Mouse (Mus musculus) heart, adult 2 months (tissue): ENCODE data around the gene Pbld1. TPM values are rescaled to one million over a fixed set of nuclear protein-coding genes. Genes with fewer than 3 reads are reported as not detected.
"Not testable (repeated sequence)": the region's sequence is repeated elsewhere in the genome, so short reads cannot be mapped to it uniquely, and the experiment has no call there.

Experiments
- DNase-seq, 2 experiments: peaks; one replicate each; pipeline ENCODE4 v3.0.0; 2021
- H3K27ac ChIP-seq: fragments of 200-600 bp; 2 replicates; pipeline ENCODE4 v1.8.1; 2022
- H3K27me3 ChIP-seq: fragments of 200-500 bp; 2 replicates; pipeline ENCODE4 v1.6.1; 2012; ENCODE audit warnings: mild to moderate bottlenecking, low read length, inconsistent platforms, mixed read lengths; ENCODE audit not compliant: control insufficient read depth, insufficient read depth
- H3K36me3 ChIP-seq: fragments of 200-500 bp; 2 replicates; pipeline ENCODE4 v1.6.1; 2012; ENCODE audit warnings: low read length, inconsistent platforms; ENCODE audit not compliant: control insufficient read depth, insufficient read depth
- H3K4me1 ChIP-seq: fragments of 200-500 bp; 2 replicates; pipeline ENCODE4 v1.6.1; 2011; ENCODE audit warnings: low read length; ENCODE audit not compliant: control insufficient read depth, insufficient read depth
- H3K4me3 ChIP-seq: fragments of 200-600 bp; 2 replicates; pipeline ENCODE4 v1.8.1; 2022
- H3K79me2 ChIP-seq: fragments of 200-500 bp; replicated peaks from 2 replicates; pipeline ENCODE4 v1.6.1; 2012; ENCODE audit warnings: mild to moderate bottlenecking, inconsistent platforms, low read length, moderate library complexity, mixed read lengths; ENCODE audit not compliant: control insufficient read depth, insufficient read depth
- H3K9ac ChIP-seq: fragments of 200-500 bp; 2 replicates; pipeline ENCODE4 v1.6.1; 2012; ENCODE audit warnings: low read depth, mild to moderate bottlenecking, control low read depth, inconsistent platforms, low read length, mixed read lengths
- CTCF ChIP-seq: fragments of 200-600 bp; IDR thresholded peaks from 2 replicates; pipeline ENCODE4 v1.8.1; 2022; ENCODE audit warnings: antibody characterized with exemption, mild to moderate bottlenecking, moderate library complexity
- EP300 ChIP-seq: fragments of 200-500 bp; IDR thresholded peaks from 2 replicates; pipeline ENCODE4 v1.6.1; 2011; ENCODE audit warnings: low read depth, low read length, control low read depth; ENCODE audit not compliant: insufficient read depth
- POLR2A ChIP-seq: fragments of 200-500 bp; IDR thresholded peaks from 2 replicates; pipeline ENCODE4 v1.6.1; 2011; ENCODE audit warnings: mild to moderate bottlenecking, low read depth, low read length, control low read depth; ENCODE audit not compliant: insufficient read depth
- WGBS: fragments of 180-500 bp; shearing (Covaris S2); methylation state at CpG from one replicate; pipeline ENCODE4 v1.1.7; 2018; 5-methylcytosine and 5-hydroxymethylcytosine counted together
- intact Hi-C: fragments of 180-260 bp; cut with DNase I; formaldehyde crosslinking; loops from one replicate; pipeline ENCODE4 v1.15.1; 2025
- polyA plus RNA-seq: library from polyadenylated mRNA; depleted of rRNA; stranded (reverse); fragments of >200 nt; gene quantifications from 2 replicates; pipeline ENCODE4 v1.2.3, GENCODE M21; 2012
- total RNA-seq, 2 experiments: library from RNA; stranded (reverse); gene quantifications; 2 replicates each; pipeline ENCODE4 v1.2.3; 2021

The Pbld1 gene
- total and polyA plus RNA-seq, 3 experiments, result 0.89 to 1.5 (median 1.2) TPM

GRCm38 (mm10) chr10:63047751-63048150 is 12.2 kb upstream of the Pbld1 start:
- no peak overlapping the region for H3K9ac ChIP-seq
- no peaks in the 10 kb centered on the region for H3K27me3 ChIP-seq
- H3K36me3 ChIP-seq, result no peaks in the 10 kb centered on the region
- intact Hi-C loops, result no loop called here
- no peak for DNase-seq
- TF ChIP-seq CTCF (no peak), POLR2A (no peak), EP300 (no peak)
- H3K4me3 ChIP-seq, result no peak overlapping the region
- 85% methylated on average over 8 of the region's 8 CpGs for WGBS
- no peak overlapping the region for H3K27ac ChIP-seq
- H3K79me2 ChIP-seq, result no peaks in the 10 kb centered on the region
- H3K4me1 ChIP-seq, result no peaks in the 10 kb centered on the region

GRCm38 (mm10) chr10:63049106-63049505 is 10.9 kb upstream of the Pbld1 start:
- Histone ChIP-seq H3K36me3 (no peaks in the 10 kb centered on the region), H3K27ac (peak overlapping the region; percentile 64), H3K4me1 (no peaks in the 10 kb centered on the region), H3K4me3 (no peak overlapping the region), H3K27me3 (no peaks in the 10 kb centered on the region), H3K79me2 (no peaks in the 10 kb centered on the region), H3K9ac (no peak overlapping the region)
- intact Hi-C loops, result no loop called here
- peak in 1 of 2 experiments; percentile 12 for DNase-seq
- WGBS, result 64% methylated on average over 2 of the region's 2 CpGs
- no peak for TF ChIP-seq CTCF
- TF ChIP-seq EP300, result no peak
- no peak for TF ChIP-seq POLR2A

GRCm38 (mm10) chr10:63051267-63051666 is 8.7 kb upstream of the Pbld1 start:
- H3K27me3 ChIP-seq, result no peaks in the 10 kb centered on the region
- H3K4me1 ChIP-seq, result no peaks in the 10 kb centered on the region
- DNase-seq, result no peak
- H3K79me2 ChIP-seq, result no peaks in the 10 kb centered on the region
- H3K27ac ChIP-seq, result peak overlapping the region; percentile 21
- WGBS, result 56% methylated on average over 7 of the region's 7 CpGs
- H3K36me3 ChIP-seq, result no peaks in the 10 kb centered on the region
- intact Hi-C loops, result no loop called here
- no peak overlapping the region for H3K9ac ChIP-seq
- TF ChIP-seq CTCF, result no peak
- no peak for TF ChIP-seq POLR2A
- H3K4me3 ChIP-seq, result no peak overlapping the region

GRCm38 (mm10) chr10:63052011-63052410 is 8.0 kb upstream of the Pbld1 start:
- Histone ChIP-seq H3K9ac (no peak overlapping the region), H3K27ac (no peak overlapping the region), H3K79me2 (no peaks in the 10 kb centered on the region), H3K4me3 (no peak overlapping the region), H3K4me1 (peaks cover 2% of the 10 kb centered on the region; the same call in 1 of the 2 replicates), H3K36me3 (no peaks in the 10 kb centered on the region), H3K27me3 (no peaks in the 10 kb centered on the region)
- DNase-seq, result no peak
- intact Hi-C loops, result no loop called here
- 84% methylated on average over 6 of the region's 6 CpGs for WGBS
- no peak for TF ChIP-seq CTCF
- TF ChIP-seq EP300, result no peak
- no peak for TF ChIP-seq POLR2A

GRCm38 (mm10) chr10:63053007-63053406 is 7.0 kb upstream of the Pbld1 start:
- H3K9ac ChIP-seq, result no peak overlapping the region
- H3K4me1 ChIP-seq, result peaks cover 2% of the 10 kb centered on the region; the same call in 1 of the 2 replicates
- no peak for DNase-seq
- 54% methylated on average over 6 of the region's 6 CpGs for WGBS
- H3K27ac ChIP-seq, result no peak overlapping the region
- H3K79me2 ChIP-seq, result no peaks in the 10 kb centered on the region
- TF ChIP-seq CTCF (no peak), POLR2A (no peak), EP300 (no peak)
- no peaks in the 10 kb centered on the region for H3K27me3 ChIP-seq
- no peak overlapping the region for H3K4me3 ChIP-seq
- intact Hi-C loops, result no loop called here
- H3K36me3 ChIP-seq, result no peaks in the 10 kb centered on the region

DNA sequence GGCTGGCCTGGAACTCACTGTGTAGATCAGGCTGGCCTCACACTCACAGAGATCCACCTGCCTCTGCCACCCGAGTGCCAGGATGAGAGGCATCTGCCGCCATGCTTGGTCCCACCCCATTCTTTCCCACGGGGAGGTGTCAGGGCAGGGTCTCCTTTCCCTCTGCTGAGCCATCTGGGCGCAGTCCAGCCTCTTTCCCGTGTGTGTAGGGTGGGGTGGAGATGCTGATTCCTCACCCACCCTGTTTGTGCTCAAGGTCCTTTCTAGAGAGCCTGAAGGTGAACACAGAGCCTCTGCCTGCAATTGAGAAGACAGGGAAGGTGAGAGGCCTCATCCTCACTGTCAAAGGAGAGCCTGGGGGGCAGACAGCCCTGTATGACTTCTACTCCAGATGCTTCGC is 5.9 kb upstream of the Pbld1 start:
- H3K4me1 ChIP-seq, H3K27me3 ChIP-seq, H3K9ac ChIP-seq, H3K79me2 ChIP-seq, H3K27ac ChIP-seq, H3K4me3 ChIP-seq, H3K36me3 ChIP-seq, DNase-seq, intact Hi-C loops: not testable (repeated sequence)
- WGBS, result 81% methylated on average over 6 of the region's 6 CpGs

DNA sequence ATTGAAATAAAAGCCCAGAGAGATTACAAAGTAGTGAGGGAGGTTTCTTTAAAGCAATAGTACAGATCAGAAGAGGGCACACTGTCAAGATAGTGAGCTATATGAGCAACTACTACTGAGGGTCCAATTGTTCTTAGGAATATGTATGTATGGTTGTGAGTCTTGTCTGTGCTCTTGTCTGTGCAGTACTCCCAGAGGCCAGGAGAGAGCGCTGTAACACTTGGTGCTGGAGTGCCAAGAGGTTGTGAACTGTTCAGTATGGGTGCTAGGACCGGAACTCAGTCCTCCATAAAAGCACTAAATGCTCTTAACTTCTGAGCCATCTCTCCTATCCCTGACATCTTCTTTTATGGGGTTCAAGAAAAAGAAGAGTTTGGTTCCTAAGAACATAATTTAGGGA is 5.4 kb upstream of the Pbld1 start:
- H3K9ac ChIP-seq, result no peak overlapping the region
- peaks cover 2% of the 10 kb centered on the region; the same call in 1 of the 2 replicates for H3K4me1 ChIP-seq
- no peaks in the 10 kb centered on the region for H3K79me2 ChIP-seq
- intact Hi-C loops, result no loop called here
- H3K27me3 ChIP-seq, result no peaks in the 10 kb centered on the region
- TF ChIP-seq CTCF (peak; percentile 30), EP300 (no peak)
- H3K4me3 ChIP-seq, result no peak overlapping the region
- 80% methylated on average over 2 of the region's 2 CpGs for WGBS
- H3K27ac ChIP-seq, result no peak overlapping the region
- no peaks in the 10 kb centered on the region for H3K36me3 ChIP-seq
- no peak for DNase-seq
